Mouse (Mus musculus) granulocyte monocyte progenitor cell, adult 5-6 weeks (primary cell): ENCODE results near the gene Abhd6. TPM values are rescaled to one million over a fixed set of nuclear protein-coding genes. Genes with fewer than 3 reads are reported as not detected.

Source experiments
- ATAC-seq: replicated peaks from 2 replicates; pipeline ENCODE4 v1.8.0; 2016; ENCODE audit warnings: mild to moderate bottlenecking, moderate TSS enrichment, inconsistent platforms; ENCODE audit not compliant: poor library complexity, severe bottlenecking
- total RNA-seq, 2 experiments: library from RNA; stranded (forward) in 1 of 2; stranded (reverse) in 1 of 2; fragments of 200-712, 200-1000 nt in 1 of 2; fragments of >200 nt in 1 of 2; fragmentation: Nextera tagmentation in 1 of 2; gene quantifications; 2 replicates each; pipeline ENCODE4 v1.2.3; 2014 to 2017

Gene Abhd6
- total RNA-seq, 2 experiments from 2014 or later, result 1.5 TPM; not detected in 1

GRCm38 (mm10) chr14:8052661-8053060 lies 50.0 kb downstream of the Abhd6 start:
- no peak for ATAC-seq

- ATAC-seq, result no peak
These were observed 51.8 kb downstream of the Abhd6 start for GRCm38 (mm10) chr14:8054310-8055102.

DNA sequence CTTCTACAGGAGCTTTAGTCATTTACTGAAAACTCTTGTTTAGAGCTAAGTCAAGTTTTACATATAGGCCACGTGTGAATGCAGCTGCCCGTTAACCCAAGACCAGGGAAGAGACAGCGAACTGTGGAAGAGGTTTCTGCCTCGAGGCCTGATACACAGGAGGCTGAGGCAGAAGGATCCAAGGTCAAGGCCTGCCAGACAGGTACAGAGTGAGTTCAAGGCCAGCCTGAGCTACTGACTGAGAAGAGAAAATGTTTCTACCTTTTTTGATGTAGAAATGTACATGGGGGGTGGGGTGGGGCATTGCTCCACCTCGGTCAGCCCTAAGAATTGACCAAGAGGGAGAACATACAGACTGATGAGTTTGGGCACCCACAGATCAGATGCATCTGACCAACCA lies 53.4 kb downstream of the Abhd6 start:
- no peak for ATAC-seq

GRCm38 (mm10) chr14:8059938-8060337 lies 57.2 kb downstream of the Abhd6 start:
- ATAC-seq, result no peak

DNA sequence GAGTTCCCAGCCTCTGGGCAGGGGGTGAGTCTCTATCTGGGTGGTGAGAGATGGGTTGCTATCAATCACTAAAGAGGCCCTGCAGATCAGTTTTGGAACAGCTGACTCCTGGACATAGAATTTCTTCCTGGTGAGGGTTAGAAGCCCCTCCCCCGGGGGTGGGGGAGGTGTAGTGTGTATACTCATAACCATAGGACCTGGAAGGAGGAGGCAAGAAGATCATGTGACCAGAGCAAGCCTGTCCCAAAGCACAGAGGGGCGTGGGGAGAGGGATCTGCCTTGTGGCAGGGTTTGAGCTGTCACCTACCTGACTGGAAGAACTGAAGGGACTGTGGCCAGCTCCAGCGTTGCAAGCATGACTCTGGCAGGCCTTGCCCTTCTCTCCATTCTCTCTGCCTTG lies 59.4 kb downstream of the Abhd6 start:
- ATAC-seq, result no peak

GRCm38 (mm10) chr14:8062537-8063301 lies 60.0 kb downstream of the Abhd6 start:
- no peak for ATAC-seq

DNA sequence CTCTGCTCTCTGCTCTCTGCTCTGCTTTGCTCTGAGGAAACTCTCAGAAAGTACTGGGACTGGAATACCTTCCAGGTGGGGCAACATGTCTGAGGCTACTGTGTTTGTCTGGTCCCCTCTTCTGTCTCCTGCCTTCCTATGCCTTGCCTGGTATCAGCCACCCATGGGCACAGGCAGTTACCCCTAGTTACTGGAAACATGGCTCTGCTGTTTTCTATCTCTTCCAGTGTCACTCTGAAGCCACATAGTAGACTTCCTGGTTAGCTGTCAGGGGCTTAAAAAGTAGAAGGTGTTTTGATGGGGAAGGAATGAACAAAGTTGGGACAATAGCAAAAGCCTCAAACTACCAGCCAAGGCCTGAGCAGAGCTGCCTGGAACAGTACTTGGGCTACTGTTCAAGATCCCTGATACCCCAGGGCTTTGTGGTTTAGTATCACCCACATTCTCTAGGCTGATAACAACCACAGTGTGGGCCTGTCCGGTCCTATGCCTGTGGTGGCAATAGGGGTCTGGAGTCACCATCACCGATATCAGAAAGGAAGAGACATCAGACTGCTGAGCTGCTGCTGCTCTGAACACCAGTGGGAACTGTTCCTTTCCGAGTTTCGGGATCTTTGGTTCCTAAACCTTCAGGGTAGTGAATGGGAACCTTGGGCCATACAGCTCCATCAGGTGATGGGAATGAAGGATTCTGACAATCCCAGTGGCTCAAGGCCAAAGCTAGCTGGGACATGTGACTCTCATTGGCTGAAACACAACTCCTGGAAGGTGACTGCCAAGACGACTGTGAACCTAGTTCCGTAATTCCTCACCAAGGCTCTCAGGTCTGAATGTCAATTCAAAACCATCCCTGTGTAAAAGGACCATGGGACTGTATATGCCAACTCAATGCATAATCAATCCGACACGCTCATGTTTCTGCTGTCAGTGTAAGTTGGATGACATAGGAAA lies 61.4 kb downstream of the Abhd6 start:
- ATAC-seq, result peak; percentile 53

- ATAC-seq, result peak; percentile 92
These were observed 77.5 kb downstream of the Abhd6 start, which contains the start of gene Rpp14 for GRCm38 (mm10) chr14:8080165-8080679. Rpp14 (plus strand) TSS chr14:8080367.

DNA sequence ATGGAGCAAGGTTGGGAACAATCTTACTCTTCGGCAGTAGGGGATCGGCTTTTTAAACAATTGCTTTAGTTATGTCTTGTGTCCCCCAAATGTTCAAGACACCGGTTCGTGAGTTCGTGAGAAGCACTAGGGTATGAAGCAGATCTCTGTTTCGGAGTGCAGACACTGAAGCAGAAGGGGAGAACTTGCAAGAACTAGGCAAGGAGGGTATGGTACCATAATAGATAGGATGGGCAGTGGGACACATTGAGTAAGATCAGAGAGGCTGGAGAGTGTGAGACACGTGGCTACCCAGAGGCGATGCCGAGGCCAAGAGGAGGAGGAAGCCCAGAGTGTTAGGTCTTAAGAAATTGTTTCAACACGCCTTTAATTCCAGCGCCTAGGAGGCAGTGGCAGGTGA lies 78.0 kb downstream of the Abhd6 start:
- ATAC-seq, result peak; percentile 82

GRCm38 (mm10) chr14:8082949-8083348 lies 80.2 kb downstream of the Abhd6 start:
- ATAC-seq, result no peak

GRCm38 (mm10) chr14:8089016-8089415 lies 86.3 kb downstream of the Abhd6 start:
- no peak for ATAC-seq

DNA sequence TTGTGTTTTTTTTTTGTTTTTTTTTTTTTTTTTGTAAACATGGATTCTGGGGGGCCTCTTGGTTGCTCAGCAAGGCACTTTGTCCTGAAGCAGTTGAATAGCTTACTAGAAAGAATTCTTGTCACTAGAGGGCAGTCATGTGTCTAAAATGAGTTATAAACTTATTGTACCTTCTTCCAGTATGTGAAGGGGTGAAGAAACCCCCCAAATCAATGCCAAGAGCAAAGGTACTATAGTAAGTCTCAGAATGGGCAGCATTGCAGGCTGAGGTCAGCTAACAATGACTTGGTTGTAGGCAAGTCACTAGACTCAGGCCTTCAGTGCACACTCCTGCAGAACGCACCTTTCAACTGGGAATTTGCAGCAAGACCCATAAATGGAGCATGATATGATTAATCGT lies 89.9 kb downstream of the Abhd6 start:
- peak; percentile 16; the same call in 1 of the 2 replicates for ATAC-seq

GRCm38 (mm10) chr14:8093427-8093826 lies 90.7 kb downstream of the Abhd6 start:
- ATAC-seq, result peak; percentile 76

- no peak for ATAC-seq
These were observed 92.3 kb downstream of the Abhd6 start for GRCm38 (mm10) chr14:8094931-8095561.

GRCm38 (mm10) chr14:8095562-8095950 lies 92.9 kb downstream of the Abhd6 start:
- ATAC-seq, result peak; percentile 4; the same call in 1 of the 2 replicates

DNA sequence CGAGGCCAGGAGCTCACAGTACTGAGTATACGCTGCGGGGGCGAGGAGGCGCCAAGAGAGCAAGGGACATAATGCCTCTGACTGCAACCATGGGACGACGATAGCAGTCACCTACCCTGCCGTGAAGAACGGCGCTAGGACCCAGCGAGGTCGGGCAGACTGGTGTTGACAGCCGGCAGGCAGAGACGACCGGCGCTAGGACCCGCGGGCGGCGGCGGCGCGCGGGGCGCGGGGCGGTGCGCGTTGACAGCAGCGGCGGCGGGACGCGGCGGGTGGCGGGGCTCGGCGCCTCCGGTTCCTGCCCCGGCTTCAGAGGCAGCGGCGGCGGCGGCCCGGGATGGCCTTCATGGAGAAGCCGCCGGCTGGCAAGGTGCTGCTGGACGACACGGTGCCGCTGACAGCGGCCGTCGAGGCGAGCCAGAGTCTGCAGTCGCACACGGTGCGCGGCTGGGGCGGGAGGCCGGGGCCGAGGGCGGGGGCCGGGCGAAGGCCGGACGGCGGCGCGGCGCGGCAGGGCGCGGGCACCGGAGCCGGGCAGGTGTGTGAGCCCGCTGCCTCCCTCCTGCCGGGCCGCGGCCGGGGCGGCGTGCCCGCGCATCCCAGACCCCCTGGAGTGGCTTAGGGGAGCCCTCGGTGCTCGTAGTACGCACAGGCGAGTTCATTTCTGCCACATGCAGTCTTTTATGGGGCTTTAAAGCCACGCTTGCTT lies 95.4 kb downstream of the Abhd6 start, which contains the start of gene Pxk:
Gene Pxk, plus strand, starts transcription at position 234 of the 709 bp plus-strand sequence.
- peak; percentile 42 for ATAC-seq

GRCm38 (mm10) chr14:8098687-8098995 lies 95.9 kb downstream of the Abhd6 start:
- no peak for ATAC-seq

GRCm38 (mm10) chr14:8099561-8100021 lies 96.9 kb downstream of the Abhd6 start:
- ATAC-seq, result peak; percentile 81

- no peak for ATAC-seq
These were observed 99.2 kb downstream of the Abhd6 start for GRCm38 (mm10) chr14:8101886-8102285.
